Mouse (Mus musculus) frontal cortex, adult 2 months (tissue): ENCODE results near the gene Pdxdc1. TPM values are rescaled to one million over a fixed set of nuclear protein-coding genes. Genes with fewer than 3 reads are reported as not detected.
A peak's percentile ranks its signal among the peaks of the same experiment; 100 is the strongest.
"Not testable (repeated sequence)": the region's sequence is repeated elsewhere in the genome, so short reads cannot be mapped to it uniquely, and the experiment has no call there.

Source experiments
- DNase-seq, 2 experiments: peaks; one replicate each; pipeline ENCODE4 v3.0.0; 2022; ENCODE audit warnings: low spot score in 1 of 2; ENCODE audit errors: extremely low spot score in 1 of 2
- polyA plus RNA-seq: library from polyadenylated mRNA; depleted of rRNA; stranded (reverse); fragments of >200 nt; gene quantifications from 2 replicates; pipeline ENCODE4 v1.2.3, GENCODE M21; 2012; rRNA removed

The Pdxdc1 gene
- polyA plus RNA-seq, result 71.9 and 72.0 TPM in 2 replicates

DNA sequence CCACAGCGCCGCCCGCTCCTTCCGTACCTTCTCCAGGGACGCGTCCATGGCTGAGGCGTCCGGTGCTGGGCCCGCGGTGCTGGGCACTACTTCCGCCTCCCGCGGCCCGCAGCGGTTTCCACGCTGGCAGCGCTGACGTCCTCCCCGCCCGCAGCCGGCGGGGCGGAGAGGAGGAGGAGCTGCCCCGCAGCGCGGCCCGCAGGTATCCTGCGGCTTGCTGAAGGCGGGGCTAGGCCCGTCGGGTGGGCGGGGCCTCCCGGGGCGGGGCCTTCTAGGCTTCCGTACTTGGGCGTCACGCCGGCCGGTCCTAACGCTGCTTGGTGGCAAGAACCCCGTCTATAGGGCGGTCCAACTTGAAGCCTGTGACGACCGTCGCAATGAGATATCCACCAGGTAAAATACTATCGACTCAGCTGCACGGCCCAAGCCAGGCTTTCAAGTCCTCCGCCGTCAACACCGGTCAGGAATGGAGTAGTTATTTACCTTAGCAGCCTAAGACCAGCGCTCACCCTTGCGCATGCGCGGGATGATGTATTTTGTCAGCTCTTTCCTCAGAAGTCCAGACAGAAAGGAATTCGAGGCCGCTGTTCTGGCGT, at the start of gene Pdxdc1, which contains the start of gene Mpv17l:
Pdxdc1 (minus strand) TSS at position 244 of the 596 bp plus-strand sequence.
Mpv17l (plus strand) TSS at position 274 of the 596 bp plus-strand sequence.
- DNase-seq, result peak; percentile 92 to 98

DNA sequence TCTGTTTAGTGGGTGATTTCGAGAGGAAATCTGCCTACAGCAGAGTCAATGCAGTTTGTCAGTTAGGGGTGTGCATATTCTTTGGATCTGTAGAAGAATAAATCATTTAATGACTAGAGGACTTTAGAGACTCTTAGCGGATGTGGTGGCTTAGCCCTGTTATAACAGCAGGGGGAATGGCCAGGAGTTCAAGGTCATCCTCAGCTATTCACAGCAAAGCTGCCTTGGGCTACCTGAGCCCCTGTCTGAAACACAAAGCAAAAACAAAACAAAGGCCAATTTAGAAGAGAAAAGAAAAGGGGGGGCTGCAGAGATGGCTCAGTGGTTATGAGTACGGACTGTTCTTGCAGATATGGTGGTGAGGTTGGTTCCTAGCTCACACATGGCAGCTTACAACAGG, 48.3 kb upstream of the Pdxdc1 start:
- DNase-seq, result no peak

GRCm38 (mm10) chr16:13946306-13946705, 43.4 kb upstream of the Pdxdc1 start:
- no peak for DNase-seq

GRCm38 (mm10) chr16:13945153-13945552, 42.2 kb upstream of the Pdxdc1 start:
- no peak for DNase-seq

GRCm38 (mm10) chr16:13944752-13945151, 41.8 kb upstream of the Pdxdc1 start:
- DNase-seq, result no peak

- DNase-seq, result no peak
These were observed 41.2 kb upstream of the Pdxdc1 start for GRCm38 (mm10) chr16:13944178-13944577.

- DNase-seq, result no peak
These were observed 38.0 kb upstream of the Pdxdc1 start for GRCm38 (mm10) chr16:13940847-13941395.

GRCm38 (mm10) chr16:13940139-13940846, 37.4 kb upstream of the Pdxdc1 start:
- DNase-seq, result peak; percentile 81 to 88

GRCm38 (mm10) chr16:13927456-13928075, 24.6 kb upstream of the Pdxdc1 start:
- no peak for DNase-seq

DNA sequence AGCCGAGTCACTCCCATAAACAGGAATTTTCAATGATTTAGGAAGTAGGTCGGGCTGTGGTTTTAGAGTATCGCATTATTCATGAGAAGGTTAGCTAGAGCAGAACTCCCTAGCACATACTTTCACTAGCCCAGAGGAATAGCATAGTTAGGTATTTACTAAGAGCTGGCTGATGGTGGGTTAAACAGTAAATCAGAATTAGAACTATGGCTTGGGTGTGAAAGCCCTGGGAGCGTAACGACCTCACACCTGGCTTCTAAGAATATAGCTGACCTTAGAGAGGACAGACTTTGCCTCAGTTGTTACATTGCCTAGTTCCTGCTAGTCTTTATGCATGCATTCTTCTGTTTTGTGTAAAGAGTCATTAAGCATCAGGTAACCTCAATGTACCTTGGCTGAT, 20.0 kb upstream of the Pdxdc1 start:
- not testable (repeated sequence) for DNase-seq

- not testable (repeated sequence) for DNase-seq
These were observed 19.6 kb upstream of the Pdxdc1 start for GRCm38 (mm10) chr16:13922499-13922898.

GRCm38 (mm10) chr16:13921781-13922180, 18.9 kb upstream of the Pdxdc1 start:
- no peak for DNase-seq

GRCm38 (mm10) chr16:13921063-13921462, 18.1 kb upstream of the Pdxdc1 start:
- DNase-seq, result no peak

DNA sequence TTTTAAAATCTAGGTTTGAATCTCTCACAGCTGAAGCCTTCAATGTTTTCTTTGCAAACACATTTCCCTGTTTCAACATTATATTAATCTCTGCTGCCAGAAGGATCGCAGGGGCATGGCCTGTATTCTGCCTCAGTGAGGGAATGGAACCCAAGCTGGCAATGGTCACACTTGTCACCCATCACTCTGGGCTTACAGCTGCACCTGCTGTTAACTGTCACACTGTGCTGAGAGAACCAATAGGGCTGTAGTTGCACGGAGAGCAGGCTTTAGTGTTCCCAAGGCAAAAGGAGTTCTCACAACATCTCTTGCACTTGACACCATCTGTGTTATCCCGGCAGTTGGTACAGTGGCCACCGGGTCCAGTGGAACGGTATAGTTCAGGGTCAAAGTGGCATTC, 17.2 kb upstream of the Pdxdc1 start:
- DNase-seq, result no peak

- DNase-seq, result no peak
These were observed 4.4 kb upstream of the Pdxdc1 start for GRCm38 (mm10) chr16:13907297-13907696.

DNA sequence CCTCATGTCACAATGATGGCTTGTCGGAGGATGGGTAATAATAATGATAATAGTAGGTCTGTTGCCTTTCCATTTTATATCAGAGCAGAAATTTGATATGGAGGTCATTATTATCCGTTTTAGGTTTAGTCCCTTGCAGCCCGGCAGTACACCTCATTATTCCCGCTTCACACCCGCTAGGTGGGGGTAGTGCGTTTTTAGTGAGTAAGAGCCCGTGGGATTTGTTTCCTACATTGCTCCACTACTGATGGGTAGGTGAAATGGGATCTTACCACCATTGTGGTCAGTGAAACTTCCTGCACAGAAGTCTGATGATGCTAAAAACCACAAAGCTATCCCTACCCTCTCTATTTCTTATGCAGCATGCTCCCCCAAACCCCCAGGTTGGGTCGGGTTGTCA, 557 bp upstream of the Pdxdc1 start:
- DNase-seq, result peak; percentile 80 to 87

GRCm38 (mm10) chr16:13902397-13902831, 517 bp downstream of the Pdxdc1 start:
- DNase-seq, result peak in 1 of 2 experiments; percentile 12

- DNase-seq, result no peak
These were observed 4.0 kb downstream of the Pdxdc1 start for GRCm38 (mm10) chr16:13898981-13899380.

- no peak for DNase-seq
These were observed 6.6 kb downstream of the Pdxdc1 start for GRCm38 (mm10) chr16:13896357-13896756.

- DNase-seq, result no peak
These were observed 7.2 kb downstream of the Pdxdc1 start for GRCm38 (mm10) chr16:13895740-13896139.

GRCm38 (mm10) chr16:13894097-13894496, 8.8 kb downstream of the Pdxdc1 start:
- no peak for DNase-seq
